Mouse (Mus musculus) MEL (cell line): ENCODE data around the gene Gsk3b. TPM values are rescaled to one million over a fixed set of nuclear protein-coding genes. Genes with fewer than 3 reads are reported as not detected.

Experiments
- DNase-seq: peaks from one replicate; pipeline ENCODE4 v3.0.0; 2011; ENCODE audit warnings: low read depth, low spot score
- H3K27ac ChIP-seq: 2 replicates; pipeline ENCODE4 v1.5.1; 2012; ENCODE audit warnings: low read depth, mild to moderate bottlenecking, control low read depth, low read length, moderate library complexity; ENCODE audit not compliant: control insufficient read depth
- H3K27me3 ChIP-seq, 2 experiments: fragments of 150-350 bp in 1 of 2; sonication (generic) in 1 of 2; 2 replicates each; pipeline ENCODE4 v1.6.1; 2012; ENCODE audit warnings: low read length in 2 of 2, mild to moderate bottlenecking in 2 of 2, improper control_type of control experiment in 1 of 2, moderate library complexity in 1 of 2; ENCODE audit not compliant: insufficient read depth in 2 of 2, control insufficient read depth in 1 of 2
- H3K36me3 ChIP-seq, 2 experiments: 2 replicates each; pipeline ENCODE4 v1.6.1; 2012 to 2014; ENCODE audit warnings: low read length in 2 of 2, improper control_type of control experiment in 1 of 2, inconsistent platforms in 1 of 2, mild to moderate bottlenecking in 1 of 2; ENCODE audit not compliant: insufficient read depth in 2 of 2, control insufficient read depth in 1 of 2
- H3K4me1 ChIP-seq, 2 experiments: fragments of 150-350 bp in 1 of 2; sonication (generic) in 1 of 2; 2 replicates each; pipeline ENCODE4 v1.6.1; 2012; ENCODE audit warnings: low read length in 2 of 2, improper control_type of control experiment in 1 of 2, mild to moderate bottlenecking in 1 of 2; ENCODE audit not compliant: insufficient read depth in 2 of 2, control insufficient read depth in 1 of 2
- H3K4me3 ChIP-seq, 2 experiments: fragments of 150-350 bp in 1 of 2; sonication (generic) in 1 of 2; 2 replicates each; pipeline ENCODE4 v1.5.1; 2012; ENCODE audit warnings: low read depth in 2 of 2, low read length in 2 of 2, mild to moderate bottlenecking in 2 of 2, moderate library complexity in 2 of 2, control low read depth in 1 of 2, improper control_type of control experiment in 1 of 2; ENCODE audit not compliant: control insufficient read depth in 1 of 2, insufficient read depth in 1 of 2
- H3K79me2 ChIP-seq: 2 replicates; pipeline ENCODE4 v1.6.1; 2012; ENCODE audit warnings: mild to moderate bottlenecking, low read length, moderate library complexity; ENCODE audit not compliant: control insufficient read depth, poor library complexity, insufficient read depth
- H3K9ac ChIP-seq: 2 replicates; pipeline ENCODE4 v1.6.1; 2012; ENCODE audit warnings: low read depth, mild to moderate bottlenecking, control low read depth, low read length, moderate library complexity; ENCODE audit not compliant: control insufficient read depth, poor library complexity, severe bottlenecking
- H3K9me3 ChIP-seq: fragments of 150-350 bp; sonication (generic); replicated peaks from 2 replicates; pipeline ENCODE4 v1.6.1; 2012; ENCODE audit warnings: mild to moderate bottlenecking, low read length, improper control_type of control experiment, moderate library complexity; ENCODE audit not compliant: insufficient read depth
- CHD2 ChIP-seq: IDR thresholded peaks from 2 replicates; pipeline ENCODE4 v1.6.1; 2011; ENCODE audit warnings: low read length, improper control_type of control experiment
- CTCF ChIP-seq, 3 experiments: IDR thresholded peaks in 2 of 3; conservative IDR thresholded peaks in 1 of 3; 2 replicates each; pipeline ENCODE4 v1.5.1; 2011 to 2012; ENCODE audit warnings: low read length in 3 of 3, low read depth in 2 of 3, mild to moderate bottlenecking in 2 of 3, improper control_type of control experiment in 1 of 3, inconsistent platforms in 1 of 3, mixed read lengths in 1 of 3, moderate library complexity in 1 of 3; ENCODE audit not compliant: control insufficient read depth in 1 of 3, insufficient read depth in 1 of 3, poor library complexity in 1 of 3, severe bottlenecking in 1 of 3
- ELF1 ChIP-seq: IDR thresholded peaks from 2 replicates; pipeline ENCODE4 v1.6.1; 2014; ENCODE audit warnings: low read depth, mild to moderate bottlenecking, inconsistent platforms, low read length, improper control_type of control experiment, moderate library complexity
- GABPA ChIP-seq: IDR thresholded peaks from 2 replicates; pipeline ENCODE4 v1.6.1; 2012; ENCODE audit warnings: low read depth, mild to moderate bottlenecking, inconsistent platforms, low read length, improper control_type of control experiment, moderate library complexity
- GATA1 ChIP-seq: IDR thresholded peaks from 2 replicates; pipeline ENCODE4 v1.6.1; 2011; ENCODE audit warnings: low read depth, low read length, improper control_type of control experiment
- MAFK ChIP-seq: IDR thresholded peaks from 2 replicates; pipeline ENCODE4 v1.6.1; 2011; ENCODE audit warnings: low read depth, mild to moderate bottlenecking, low read length, improper control_type of control experiment, borderline replicate concordance
- MAZ ChIP-seq: IDR thresholded peaks from 2 replicates; pipeline ENCODE4 v1.6.1; 2012; ENCODE audit warnings: low read depth, mild to moderate bottlenecking, inconsistent platforms, low read length, improper control_type of control experiment
- MEF2A ChIP-seq: IDR thresholded peaks from 2 replicates; pipeline ENCODE4 v1.6.1; 2014; ENCODE audit warnings: low read depth, mild to moderate bottlenecking, inconsistent platforms, low read length, improper control_type of control experiment; ENCODE audit not compliant: poor library complexity, insufficient replicate concordance, severe bottlenecking; ENCODE audit errors: extremely low read depth
- MYB ChIP-seq: IDR thresholded peaks from 2 replicates; pipeline ENCODE4 v1.6.1; 2011; ENCODE audit warnings: mild to moderate bottlenecking, low read depth, low read length, improper control_type of control experiment
- MYC ChIP-seq: IDR thresholded peaks from 2 replicates; pipeline ENCODE4 v1.6.1; 2011; ENCODE audit warnings: low read depth, mild to moderate bottlenecking, low read length, improper control_type of control experiment, moderate library complexity
- POLR2A ChIP-seq, 2 experiments: IDR thresholded peaks; 2 replicates each; pipeline ENCODE4 v1.6.1; 2011 to 2012; ENCODE audit warnings: low read length in 2 of 2, mild to moderate bottlenecking in 2 of 2, control low read depth in 1 of 2, improper control_type of control experiment in 1 of 2, low read depth in 1 of 2, moderate library complexity in 1 of 2; ENCODE audit not compliant: control insufficient read depth in 1 of 2, insufficient read depth in 1 of 2, poor library complexity in 1 of 2
- POLR2AphosphoS5 ChIP-seq: IDR thresholded peaks from 2 replicates; pipeline ENCODE4 v1.6.1; 2012; ENCODE audit warnings: low read depth, borderline replicate concordance, mild to moderate bottlenecking, inconsistent platforms, low read length, moderate library complexity, mixed read lengths
- RCOR1 ChIP-seq: IDR thresholded peaks from 2 replicates; pipeline ENCODE4 v1.6.1; 2012; ENCODE audit warnings: low read depth, mild to moderate bottlenecking, inconsistent platforms, low read length, improper control_type of control experiment
- SIN3A ChIP-seq: IDR thresholded peaks from 2 replicates; pipeline ENCODE4 v1.6.1; 2012; ENCODE audit warnings: low read length, improper control_type of control experiment, inconsistent platforms
- ZC3H11A ChIP-seq: IDR thresholded peaks from 2 replicates; pipeline ENCODE4 v1.6.1; 2012; ENCODE audit warnings: low read depth, mild to moderate bottlenecking, inconsistent platforms, low read length, improper control_type of control experiment
- ZKSCAN1 ChIP-seq: IDR thresholded peaks from 2 replicates; pipeline ENCODE4 v1.6.1; 2012; ENCODE audit warnings: low read depth, mild to moderate bottlenecking, inconsistent platforms, low read length, improper control_type of control experiment, moderate library complexity
- polyA plus RNA-seq, 2 experiments: library from polyadenylated mRNA; stranded (reverse) in 1 of 2; unstranded in 1 of 2; fragments of >175 nt in 1 of 2; fragments of >200 nt in 1 of 2; gene quantifications; 2 replicates each; pipeline versions ENCODE4 v1.2.1 to v1.2.4; 2012; ENCODE audit warnings: low replicate concordance in 2 of 2, low read depth in 1 of 2; ENCODE audit not compliant: insufficient read length in 2 of 2, insufficient read depth in 1 of 2, missing spikeins in 1 of 2
- total RNA-seq: library from RNA; depleted of rRNA; stranded (reverse); fragments of 300-350 nt; gene quantifications from 2 replicates; pipeline ENCODE4 v1.2.3, GENCODE M21; 2012

Gsk3b gene
- total and polyA plus RNA-seq, 3 experiments = 8.8 to 20.1 TPM; not detected in 1

- TF ChIP-seq POLR2A (IDR thresholded peaks at IDR 0.05; ENCODE audit: control insufficient read depth in 1 of 2, insufficient read depth in 1 of 2, low read depth in 1 of 2, low read length in 2 of 2, poor library complexity in 1 of 2) = no peak
- TF ChIP-seq MAZ = no peak
- TF ChIP-seq CTCF (IDR thresholded peaks at IDR 0.05 in 2 of 3, conservative IDR thresholded peaks at IDR 0.05 in 1 of 3; ENCODE audit: control insufficient read depth in 1 of 3, insufficient read depth in 1 of 3, low read depth in 2 of 3, low read length in 3 of 3, poor library complexity in 1 of 3, severe bottlenecking in 1 of 3) = no peak
- no peak for TF ChIP-seq CHD2
- no peak for TF ChIP-seq MEF2A
- no peak for TF ChIP-seq GABPA
- no peak for TF ChIP-seq MAFK
- TF ChIP-seq RCOR1 = no peak
- TF ChIP-seq MYB = no peak
- no peak for TF ChIP-seq ELF1
- DNase-seq = no peak
- Histone ChIP-seq H3K27me3 (no peaks in the 10 kb centered on the region), H3K4me3 (no peak overlapping the region), H3K36me3 (no peaks in the 10 kb centered on the region), H3K9me3 (no peaks in the 10 kb centered on the region), H3K27ac (no peak overlapping the region), H3K9ac (no peak overlapping the region), H3K79me2 (no peaks in the 10 kb centered on the region), H3K4me1 (no peaks in the 10 kb centered on the region)
These were observed 159.6 kb downstream of the Gsk3b start for GRCm38 (mm10) chr16:38248331-38248961.

GRCm38 (mm10) chr16:38250467-38250866 lies 161.7 kb downstream of the Gsk3b start:
- Histone ChIP-seq H3K27ac (no peak overlapping the region), H3K36me3 (no peaks in the 10 kb centered on the region), H3K4me1 (no peaks in the 10 kb centered on the region), H3K79me2 (no peaks in the 10 kb centered on the region), H3K9ac (no peak overlapping the region), H3K4me3 (no peak overlapping the region), H3K27me3 (no peaks in the 10 kb centered on the region), H3K9me3 (no peaks in the 10 kb centered on the region)
- TF ChIP-seq MAZ = no peak
- TF ChIP-seq GATA1 = 0 out of 2 replicates have a peak, but pooled peaks have one; percentile 41
- no peak for TF ChIP-seq ZKSCAN1
- TF ChIP-seq MYC = no peak
- no peak for TF ChIP-seq SIN3A
- TF ChIP-seq POLR2AphosphoS5 = no peak
- no peak for TF ChIP-seq ZC3H11A
- no peak for DNase-seq
